Mouse (Mus musculus): ENCODE results near the gene Tlx3. TPM values are rescaled to one million over a fixed set of nuclear protein-coding genes. Genes with fewer than 3 reads are reported as not detected.

Gene Tlx3
- total and polyA plus RNA-seq, 2 experiments = not detected

GRCm38 (mm10) chr11:33199117-33199514, 4.3 kb downstream of the Tlx3 start:
- H3K4me3 ChIP-seq (ENCODE audit: insufficient read depth, low read depth, low read length) = no peak overlapping the region
- TF ChIP-seq CTCF (IDR thresholded peaks at IDR 0.05; ENCODE audit: low read depth, low read length) = no peak
- no peak for TF ChIP-seq POLR2A (IDR thresholded peaks at IDR 0.05; ENCODE audit: extremely low read depth, insufficient read depth, low read length)
- 8% methylated on average over 15 of the region's 15 CpGs for WGBS
- no peaks in the 10 kb centered on the region for H3K36me3 ChIP-seq (ENCODE audit: control insufficient read depth, insufficient read depth, low read length)
- DNase-seq (ENCODE audit: extremely low read depth, low read depth, low spot score) = no peak
- H3K79me2 ChIP-seq (ENCODE audit: control insufficient read depth, insufficient read depth, low read length) = no peaks in the 10 kb centered on the region
- H3K4me1 ChIP-seq (ENCODE audit: control insufficient read depth, insufficient read depth, low read length) = peaks cover 2% of the 10 kb centered on the region; the same call in 1 of the 2 replicates
- no peak overlapping the region for H3K27ac ChIP-seq (replicated peaks; ENCODE audit: insufficient read depth, low read depth, low read length)
- H3K9ac ChIP-seq (ENCODE audit: low read depth, low read length) = no peak overlapping the region
- H3K27me3 ChIP-seq (ENCODE audit: control insufficient read depth, insufficient read depth, low read length) = peaks cover 48% of the 10 kb centered on the region

GRCm38 (mm10) chr11:33198351-33199116, 4.9 kb downstream of the Tlx3 start:
- no peaks in the 10 kb centered on the region for H3K36me3 ChIP-seq (ENCODE audit: control insufficient read depth, insufficient read depth, low read length)
- no peak for DNase-seq (ENCODE audit: extremely low read depth, low read depth, low spot score)
- TF ChIP-seq CTCF (IDR thresholded peaks at IDR 0.05; ENCODE audit: low read depth, low read length) = no peak
- TF ChIP-seq POLR2A (IDR thresholded peaks at IDR 0.05; ENCODE audit: extremely low read depth, insufficient read depth, low read length) = no peak
- 25% methylated on average over 22 of the region's 22 CpGs for WGBS
- peaks cover 2% of the 10 kb centered on the region; the same call in 1 of the 2 replicates for H3K4me1 ChIP-seq (ENCODE audit: control insufficient read depth, insufficient read depth, low read length)
- no peaks in the 10 kb centered on the region for H3K79me2 ChIP-seq (ENCODE audit: control insufficient read depth, insufficient read depth, low read length)
- no peak overlapping the region for H3K4me3 ChIP-seq (ENCODE audit: insufficient read depth, low read depth, low read length)
- no peak overlapping the region for H3K9ac ChIP-seq (ENCODE audit: low read depth, low read length)
- H3K27me3 ChIP-seq (ENCODE audit: control insufficient read depth, insufficient read depth, low read length) = peaks cover 49% of the 10 kb centered on the region
- no peak overlapping the region for H3K27ac ChIP-seq (replicated peaks; ENCODE audit: insufficient read depth, low read depth, low read length)

DNA sequence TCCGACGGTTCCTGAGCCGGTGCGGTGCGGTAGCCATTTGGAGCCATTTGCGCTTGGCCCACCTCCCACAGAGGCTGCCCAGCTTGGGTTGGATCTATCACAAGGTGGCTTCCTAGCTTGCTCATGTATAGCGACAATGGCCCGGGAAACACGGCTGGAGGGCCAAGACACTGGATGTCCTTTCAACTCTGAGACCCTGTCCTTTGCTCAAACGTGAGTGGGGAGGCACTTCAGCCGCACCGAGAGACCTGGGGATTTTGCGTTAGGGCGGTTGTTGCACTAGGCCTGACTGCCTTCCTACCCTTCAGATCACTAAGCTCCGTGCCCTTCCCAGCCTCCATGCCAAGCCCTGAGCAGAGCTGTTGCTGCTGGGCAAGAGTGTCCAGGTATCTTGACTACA, 5.7 kb downstream of the Tlx3 start:
- Histone ChIP-seq H3K4me1 (ENCODE audit: control insufficient read depth, insufficient read depth, low read length) (peaks cover 2% of the 10 kb centered on the region; the same call in 1 of the 2 replicates), H3K4me3 (ENCODE audit: insufficient read depth, low read depth, low read length) (no peak overlapping the region), H3K36me3 (ENCODE audit: control insufficient read depth, insufficient read depth, low read length) (no peaks in the 10 kb centered on the region), H3K79me2 (ENCODE audit: control insufficient read depth, insufficient read depth, low read length) (no peaks in the 10 kb centered on the region), H3K27ac (replicated peaks; ENCODE audit: insufficient read depth, low read depth, low read length) (no peak overlapping the region), H3K9ac (ENCODE audit: low read depth, low read length) (no peak overlapping the region), H3K27me3 (ENCODE audit: control insufficient read depth, insufficient read depth, low read length) (peaks cover 44% of the 10 kb centered on the region)
- DNase-seq (ENCODE audit: extremely low read depth, low read depth, low spot score) = no peak
- WGBS = 19% methylated on average over 15 of the region's 15 CpGs
- TF ChIP-seq CTCF (IDR thresholded peaks at IDR 0.05; ENCODE audit: low read depth, low read length) (no peak), POLR2A (IDR thresholded peaks at IDR 0.05; ENCODE audit: extremely low read depth, insufficient read depth, low read length) (no peak)

GRCm38 (mm10) chr11:33197133-33197514, 6.3 kb downstream of the Tlx3 start:
- DNase-seq (ENCODE audit: extremely low read depth, low read depth, low spot score) = no peak
- H3K4me1 ChIP-seq (ENCODE audit: control insufficient read depth, insufficient read depth, low read length) = peaks cover under 1% of the 10 kb centered on the region; the same call in 1 of the 2 replicates
- WGBS = 32% methylated on average over 13 of the region's 13 CpGs
- H3K36me3 ChIP-seq (ENCODE audit: control insufficient read depth, insufficient read depth, low read length) = no peaks in the 10 kb centered on the region
- TF ChIP-seq POLR2A (IDR thresholded peaks at IDR 0.05; ENCODE audit: extremely low read depth, insufficient read depth, low read length) (no peak), CTCF (IDR thresholded peaks at IDR 0.05; ENCODE audit: low read depth, low read length) (no peak)
- H3K27me3 ChIP-seq (ENCODE audit: control insufficient read depth, insufficient read depth, low read length) = peaks cover 39% of the 10 kb centered on the region
- no peaks in the 10 kb centered on the region for H3K79me2 ChIP-seq (ENCODE audit: control insufficient read depth, insufficient read depth, low read length)
- no peak overlapping the region for H3K9ac ChIP-seq (ENCODE audit: low read depth, low read length)
- H3K27ac ChIP-seq (replicated peaks; ENCODE audit: insufficient read depth, low read depth, low read length) = no peak overlapping the region
- no peak overlapping the region for H3K4me3 ChIP-seq (ENCODE audit: insufficient read depth, low read depth, low read length)

- no peaks in the 10 kb centered on the region for H3K36me3 ChIP-seq (ENCODE audit: control insufficient read depth, insufficient read depth, low read length)
- no peaks in the 10 kb centered on the region for H3K79me2 ChIP-seq (ENCODE audit: control insufficient read depth, insufficient read depth, low read length)
- H3K9ac ChIP-seq (ENCODE audit: low read depth, low read length) = no peak overlapping the region
- no peak overlapping the region for H3K27ac ChIP-seq (replicated peaks; ENCODE audit: insufficient read depth, low read depth, low read length)
- 10% methylated on average over 24 of the region's 24 CpGs for WGBS
- DNase-seq (ENCODE audit: extremely low read depth, low read depth, low spot score) = no peak
- no peaks in the 10 kb centered on the region; the same call in 1 of the 2 replicates for H3K4me1 ChIP-seq (ENCODE audit: control insufficient read depth, insufficient read depth, low read length)
- H3K27me3 ChIP-seq (ENCODE audit: control insufficient read depth, insufficient read depth, low read length) = peaks cover 34% of the 10 kb centered on the region
- no peak overlapping the region for H3K4me3 ChIP-seq (ENCODE audit: insufficient read depth, low read depth, low read length)
- no peak for TF ChIP-seq CTCF (IDR thresholded peaks at IDR 0.05; ENCODE audit: low read depth, low read length)
- no peak for TF ChIP-seq POLR2A (IDR thresholded peaks at IDR 0.05; ENCODE audit: extremely low read depth, insufficient read depth, low read length)
Measured at GRCm38 (mm10) chr11:33196447-33197132, 6.8 kb downstream of the Tlx3 start.
